22 mouse cellular contexts compared by ENCODE assay signal in the genomic region with DNA sequence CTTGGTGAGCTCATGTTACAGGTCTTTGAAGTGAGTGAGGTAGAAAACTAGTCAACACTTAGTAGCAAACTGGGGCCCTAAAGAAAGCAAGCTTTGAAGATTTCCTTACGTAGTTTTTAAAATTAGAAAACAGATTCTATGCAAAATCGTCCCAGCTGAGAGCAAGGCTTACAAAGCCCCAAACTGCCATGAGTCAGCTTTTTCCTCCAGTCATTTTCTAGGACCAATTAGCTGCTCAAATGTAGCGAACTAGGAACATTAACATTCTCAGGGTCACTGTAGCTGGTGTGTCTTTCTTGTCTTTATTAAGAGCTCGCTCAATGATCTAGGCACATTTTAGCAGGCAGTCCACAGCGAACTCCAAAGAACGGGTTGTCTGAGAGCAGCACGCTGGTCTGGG.
DNase-seq lines count a peak whose midpoint lies in the region; ATAC-seq and TF ChIP-seq lines count a peak whose summit lies in the region.
"Had no signal": no experiment of that assay in that cellular context is flagged by ENCODE, and none has a peak within 500 bp of the region (broad histone marks: within the 10 kb centered on the region; RNA-seq: fewer than 3 reads in every experiment).

No protein-coding gene starts in this region.

- H3K9me3 ChIP-seq in forebrain, embryonic 14.5 days (replicated peaks; ENCODE audit: control insufficient read depth, low read length): no peaks in the 10 kb centered on the region
- no peaks in the 10 kb centered on the region for H3K9me3 ChIP-seq in forebrain, embryonic 13.5 days (replicated peaks)
- H3K9me3 ChIP-seq in embryonic facial prominence, embryonic 10.5 days: no peaks in the 10 kb centered on the region
- no peaks in the 10 kb centered on the region for H3K9me3 ChIP-seq in hindbrain, embryonic 10.5 days
- H3K9me3 ChIP-seq: heart, embryonic 15.5 days had no signal

- no peak overlapping the region for H3K4me3 ChIP-seq in forebrain, embryonic 14.5 days (ENCODE audit: low read depth, low read length)
- H3K4me3 ChIP-seq in forebrain, embryonic 13.5 days: no peak overlapping the region
- no peak overlapping the region for H3K4me3 ChIP-seq in layer of hippocampus, adult 2 months
- H3K4me3 ChIP-seq in embryonic facial prominence, embryonic 10.5 days: no peak overlapping the region
- no peak overlapping the region for H3K4me3 ChIP-seq in olfactory bulb, adult 2 months (ENCODE audit: insufficient read depth, low read depth, low read length)
- H3K4me3 ChIP-seq in hindbrain, embryonic 10.5 days: no peak overlapping the region
- H3K4me3 ChIP-seq: heart, adult 2 months; heart, embryonic 15.5 days had no signal

- no peaks in the 10 kb centered on the region for H3K36me3 ChIP-seq in forebrain, embryonic 14.5 days (ENCODE audit: control insufficient read depth, insufficient read depth, low read length)
- H3K36me3 ChIP-seq in forebrain, embryonic 13.5 days (ENCODE audit: poor library complexity, severe bottlenecking): no peaks in the 10 kb centered on the region
- no peaks in the 10 kb centered on the region for H3K36me3 ChIP-seq in embryonic facial prominence, embryonic 10.5 days (replicated peaks)
- no peaks in the 10 kb centered on the region for H3K36me3 ChIP-seq in hindbrain, embryonic 10.5 days
- H3K36me3 ChIP-seq: heart, embryonic 15.5 days had no signal

- TF ChIP-seq POLR2A in olfactory bulb, adult 2 months (IDR thresholded peaks at IDR 0.05; ENCODE audit: insufficient read depth, low read depth, low read length): no peak

- H3K27me3 ChIP-seq in forebrain, embryonic 14.5 days (replicated peaks; ENCODE audit: control insufficient read depth, insufficient read depth, low read length): no peaks in the 10 kb centered on the region
- H3K27me3 ChIP-seq in forebrain, embryonic 13.5 days: no peaks in the 10 kb centered on the region
- no peaks in the 10 kb centered on the region for H3K27me3 ChIP-seq in embryonic facial prominence, embryonic 10.5 days (replicated peaks; ENCODE audit: low read depth, poor library complexity, severe bottlenecking)
- H3K27me3 ChIP-seq in hindbrain, embryonic 10.5 days (ENCODE audit: insufficient read depth, poor library complexity, severe bottlenecking): no peaks in the 10 kb centered on the region
- H3K27me3 ChIP-seq: heart, embryonic 15.5 days; Patski had no signal

- ATAC-seq in forebrain, embryonic 14.5 days: no peak
- ATAC-seq in forebrain, embryonic 13.5 days: no peak
- ATAC-seq: activated CD4-positive, CD25-positive, alpha-beta regulatory T cell, adult 4 months; inflammation-experienced regulatory T-cells, adult 6 months; intestine, postnatal 0 days; Patski had no signal

- no peak overlapping the region for H3K27ac ChIP-seq in forebrain, embryonic 14.5 days (ENCODE audit: low read depth, low read length)
- no peak overlapping the region for H3K27ac ChIP-seq in forebrain, embryonic 13.5 days
- peak overlapping the region; percentile 57; the same call in 1 of the 2 replicates for H3K27ac ChIP-seq in layer of hippocampus, adult 2 months
- H3K27ac ChIP-seq in embryonic facial prominence, embryonic 10.5 days (replicated peaks): 0 out of 2 replicates have a peak overlapping the region, but pooled peaks have one; percentile 10
- H3K27ac ChIP-seq in olfactory bulb, adult 2 months (ENCODE audit: insufficient read depth, low read depth, low read length): peak overlapping the region; percentile 32
- H3K27ac ChIP-seq in hindbrain, embryonic 10.5 days: no peak overlapping the region; the same call in 1 of the 2 replicates
- H3K27ac ChIP-seq: heart, adult 2 months; heart, embryonic 15.5 days; hindbrain, embryonic 14.5 days had no signal

- H3K4me2 ChIP-seq in forebrain, embryonic 14.5 days (ENCODE audit: low read length): no peak overlapping the region
- H3K4me2 ChIP-seq in forebrain, embryonic 13.5 days: no peak overlapping the region
- H3K4me2 ChIP-seq: heart, embryonic 11.5 days; heart, embryonic 15.5 days; hindbrain, embryonic 14.5 days had no signal

- TF ChIP-seq CTCF in layer of hippocampus, adult 2 months (conservative IDR thresholded peaks at IDR 0.05): no peak
- TF ChIP-seq CTCF in olfactory bulb, adult 2 months (IDR thresholded peaks at IDR 0.05; ENCODE audit: insufficient read depth, low read depth, low read length): no peak

- H3K9ac ChIP-seq in forebrain, embryonic 14.5 days (ENCODE audit: low read length): no peak overlapping the region
- no peak overlapping the region for H3K9ac ChIP-seq in forebrain, embryonic 13.5 days
- H3K9ac ChIP-seq: heart, embryonic 15.5 days; hindbrain, embryonic 14.5 days had no signal

- 9% methylated on average over 7 of the region's 7 CpGs for WGBS in forebrain, embryonic 14.5 days
- 12% methylated on average over 7 of the region's 7 CpGs for WGBS in forebrain, embryonic 13.5 days
- 33% methylated on average over 7 of the region's 7 CpGs for WGBS in embryonic facial prominence, embryonic 10.5 days
- 35% methylated on average over 7 of the region's 7 CpGs for WGBS in olfactory bulb, adult 2 months
- WGBS in hindbrain, embryonic 10.5 days: 43% methylated on average over 7 of the region's 7 CpGs

- peaks cover 5% of the 10 kb centered on the region; the same call in 1 of the 2 replicates for H3K4me1 ChIP-seq in forebrain, embryonic 14.5 days (ENCODE audit: control insufficient read depth, insufficient read depth, low read length)
- H3K4me1 ChIP-seq in forebrain, embryonic 13.5 days: no peaks in the 10 kb centered on the region
- peaks cover 18% of the 10 kb centered on the region for H3K4me1 ChIP-seq in embryonic facial prominence, embryonic 10.5 days
- peaks cover 15% of the 10 kb centered on the region for H3K4me1 ChIP-seq in olfactory bulb, adult 2 months (ENCODE audit: control insufficient read depth, insufficient read depth, low read length)
- H3K4me1 ChIP-seq in hindbrain, embryonic 10.5 days (replicated peaks): 0 out of 2 replicates have a peak, but pooled peaks cover 5% of the 10 kb centered on the region

- peak; percentile 29 for DNase-seq in forebrain, embryonic 14.5 days (ENCODE audit: low spot score)
- DNase-seq in layer of hippocampus, adult 2 months (ENCODE audit: low spot score in 2 of 2): peak in 1 of 2 experiments; percentile 3
- DNase-seq in layer of hippocampus, postnatal 14 days (ENCODE audit: low spot score in 2 of 2): no peak
- no peak for DNase-seq in embryonic facial prominence, embryonic 10.5 days (ENCODE audit: low spot score)
- DNase-seq in kidney, adult 8-10 months: no peak
- no peak for DNase-seq in hindbrain, embryonic 10.5 days (ENCODE audit: low spot score)
- DNase-seq: adrenal gland, postnatal 14 days; cerebellum, adult 11 months; cerebellum, adult 8-10 months; cerebellum, postnatal 25 days; gastrocnemius, postnatal 14 days; heart, adult 2 months; heart, postnatal 14 days had no signal

Comparison
In these comparisons a context has a peak if more than half of its experiments do, and no peak if none do; other contexts are left out.
1. H3K27ac ChIP-seq: peak in layer of hippocampus, adult 2 months (single experiment), embryonic facial prominence, embryonic 10.5 days (single experiment) and olfactory bulb, adult 2 months (single experiment); none in forebrain, embryonic 14.5 days (single experiment), forebrain, embryonic 13.5 days (single experiment) and hindbrain, embryonic 10.5 days (single experiment).